Mouse (Mus musculus) lung, embryonic 16.5 days (tissue): ENCODE data around the gene Tom1l2. TPM values are rescaled to one million over a fixed set of nuclear protein-coding genes. Genes with fewer than 3 reads are reported as not detected.

Experiments used
- ATAC-seq: fragments of 200-750 bp; cut with Nextera tagmentation; 2 replicates; pipeline ENCODE4 v1.8.0; 2017; ENCODE audit warnings: low read depth, mild to moderate bottlenecking, moderate library complexity
- H3K27ac ChIP-seq: fragments of 300-500 bp; sonication (generic); 2 replicates; pipeline ENCODE4 v1.5.1; 2014; ENCODE audit warnings: mild to moderate bottlenecking, control low read depth, low read length
- H3K27me3 ChIP-seq: fragments of 300-500 bp; sonication (generic); 2 replicates; pipeline ENCODE4 v1.6.1; 2014; ENCODE audit warnings: low read depth, low read length, mixed read lengths; ENCODE audit not compliant: control insufficient read depth, insufficient read depth
- H3K36me3 ChIP-seq: fragments of 300-500 bp; sonication (generic); 2 replicates; pipeline ENCODE4 v1.6.1; 2014; ENCODE audit warnings: low read length; ENCODE audit not compliant: control insufficient read depth, insufficient read depth
- H3K4me1 ChIP-seq: fragments of 300-500 bp; sonication (generic); replicated peaks from 2 replicates; pipeline ENCODE4 v1.6.1; 2014; ENCODE audit warnings: low read length, mixed read lengths; ENCODE audit not compliant: control insufficient read depth, insufficient read depth
- H3K4me2 ChIP-seq: fragments of 300-500 bp; sonication (generic); 2 replicates; pipeline ENCODE4 v1.6.1; 2014; ENCODE audit warnings: low read depth, low read length, control low read depth
- H3K4me3 ChIP-seq: fragments of 300-500 bp; sonication (generic); 2 replicates; pipeline ENCODE4 v1.5.1; 2014; ENCODE audit warnings: mild to moderate bottlenecking, low read length, control low read depth
- H3K9ac ChIP-seq: fragments of 300-500 bp; sonication (generic); 2 replicates; pipeline ENCODE4 v1.6.1; 2014; ENCODE audit warnings: low read length, control low read depth
- H3K9me3 ChIP-seq: fragments of 300-500 bp; sonication (generic); 2 replicates; pipeline ENCODE4 v1.6.1; 2016; ENCODE audit warnings: low read length; ENCODE audit not compliant: control insufficient read depth
- WGBS: fragments of 180-500 bp; shearing (Covaris S2); extraction: QIAGEN DNeasy Blood & Tissue Kit; methylation state at CpG from one replicate; pipeline ENCODE4 v1.1.7; 2014; 5-methylcytosine and 5-hydroxymethylcytosine counted together
- polyA plus RNA-seq: library from polyadenylated mRNA; unstranded; fragments of >200 nt; fragmentation: Nextera tagmentation; extraction: Ambion mirVana; gene quantifications from 2 replicates; pipeline ENCODE4 v1.2.1, GENCODE M21; 2015

Tom1l2 gene
- polyA plus RNA-seq, 1 experiment from 2014 or later: 29.6 TPM

DNA sequence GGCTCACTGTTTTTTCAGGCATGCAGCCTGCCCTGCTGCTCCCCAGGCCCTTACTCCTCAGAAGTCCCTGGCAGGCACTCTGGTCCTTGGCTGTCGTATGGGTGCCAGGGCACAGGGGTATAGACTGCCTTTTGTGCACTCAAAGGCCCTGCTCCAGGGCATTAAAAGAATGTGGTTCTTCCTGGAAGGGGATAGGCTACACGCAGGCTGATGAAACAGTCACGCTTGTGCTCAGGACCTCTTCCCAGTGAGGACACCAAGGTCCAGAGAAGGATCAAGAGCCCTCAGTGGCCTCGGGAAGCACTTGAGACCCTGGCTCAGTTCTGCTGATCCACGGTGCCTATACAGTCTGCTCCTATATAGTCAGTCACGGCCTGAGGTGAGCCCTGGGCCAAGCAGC, 139.4 kb downstream of the Tom1l2 start:
- no peak for ATAC-seq

DNA sequence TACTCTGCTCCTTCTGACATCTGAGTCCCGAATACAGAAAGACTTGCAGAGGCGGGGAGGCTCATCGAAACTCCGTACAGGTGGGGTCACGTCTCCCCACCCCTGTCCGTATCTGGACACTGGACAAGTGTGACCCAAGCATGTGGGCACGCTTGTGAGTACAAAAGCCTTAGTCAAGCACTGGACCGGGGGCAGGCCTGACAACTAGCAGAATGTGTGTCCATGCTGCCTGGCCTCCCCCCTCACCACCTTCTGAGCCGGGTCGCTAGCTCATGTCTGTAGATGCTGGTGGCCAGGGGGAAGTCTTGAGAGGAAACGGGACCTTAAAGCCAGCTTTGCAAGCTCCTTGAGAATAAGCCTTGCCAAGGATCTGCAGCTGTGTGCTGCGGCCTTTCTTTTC, 140.9 kb downstream of the Tom1l2 start:
- H3K9me3 ChIP-seq: no peaks in the 10 kb centered on the region
- 49% methylated on average over 12 of the region's 12 CpGs for WGBS
- H3K27ac ChIP-seq: peak overlapping the region; percentile 71; the same call in 1 of the 2 replicates
- no peaks in the 10 kb centered on the region for H3K27me3 ChIP-seq
- H3K9ac ChIP-seq: no peak overlapping the region
- H3K36me3 ChIP-seq: no peaks in the 10 kb centered on the region
- H3K4me3 ChIP-seq: no peak overlapping the region
- no peak for ATAC-seq
- H3K4me2 ChIP-seq: no peak overlapping the region
- H3K4me1 ChIP-seq: peaks cover 58% of the 10 kb centered on the region

More for the DNA sequence above, 139.4 kb downstream of the Tom1l2 start:
- Histone ChIP-seq H3K4me2 (no peak overlapping the region), H3K9me3 (no peaks in the 10 kb centered on the region), H3K27me3 (no peaks in the 10 kb centered on the region), H3K36me3 (no peaks in the 10 kb centered on the region; the same call in 1 of the 2 replicates), H3K4me1 (peaks cover 49% of the 10 kb centered on the region), H3K9ac (peak overlapping the region; percentile 40), H3K27ac (peak overlapping the region; percentile 71), H3K4me3 (no peak overlapping the region)
- 53% methylated on average over 6 of the region's 6 CpGs for WGBS

DNA sequence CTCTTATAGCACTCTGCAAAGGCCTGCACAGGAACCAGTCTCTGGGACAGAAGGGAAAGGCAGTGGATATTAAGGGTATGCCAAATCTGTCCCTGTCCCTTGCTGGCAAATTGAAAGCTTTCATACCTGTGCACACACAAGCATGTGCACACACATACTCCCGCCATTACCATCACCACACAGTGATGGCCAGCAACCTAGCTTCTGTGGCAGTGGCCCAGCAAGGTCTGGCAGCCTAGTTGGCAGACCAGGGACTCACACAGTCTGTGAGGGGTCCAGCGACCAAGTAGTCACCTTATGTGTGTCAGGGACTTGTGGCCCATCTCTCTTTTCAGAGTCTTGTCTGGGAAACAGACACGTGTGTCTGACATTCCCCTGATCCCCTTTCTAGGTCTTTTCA, 141.6 kb downstream of the Tom1l2 start:
- Histone ChIP-seq H3K4me1 (peaks cover 64% of the 10 kb centered on the region), H3K4me2 (no peak overlapping the region), H3K36me3 (0 out of 2 replicates have a peak, but pooled peaks cover 2% of the 10 kb centered on the region), H3K9ac (no peak overlapping the region), H3K27me3 (no peaks in the 10 kb centered on the region), H3K27ac (peak overlapping the region; percentile 80; the same call in 1 of the 2 replicates), H3K4me3 (no peak overlapping the region), H3K9me3 (no peaks in the 10 kb centered on the region)
- 58% methylated on average over 3 of the region's 3 CpGs for WGBS
- ATAC-seq: no peak

DNA sequence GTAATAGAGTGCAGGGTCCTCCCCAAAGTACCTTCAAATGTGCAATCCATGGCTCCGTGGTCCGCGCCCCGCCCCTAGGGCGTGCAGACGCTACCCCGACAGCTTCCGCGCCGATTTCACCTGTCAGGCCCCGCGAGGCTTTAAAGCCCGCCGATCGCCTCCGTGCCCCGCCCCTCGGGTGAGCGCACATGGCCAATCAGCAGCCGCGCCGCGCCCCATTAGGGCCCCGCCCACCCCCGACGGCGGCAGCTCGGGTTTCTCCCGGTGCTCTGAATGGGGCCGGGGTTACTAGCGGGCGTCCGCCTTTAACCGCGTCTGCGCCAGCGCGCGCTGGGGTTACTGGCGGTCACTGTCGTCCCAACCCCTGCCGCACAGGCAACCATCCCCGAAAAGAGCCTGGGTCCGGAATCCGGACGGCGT, 142.4 kb downstream of the Tom1l2 start:
- no peaks in the 10 kb centered on the region for H3K9me3 ChIP-seq
- under 1% methylated on average over 42 of the region's 47 CpGs for WGBS
- peaks cover 73% of the 10 kb centered on the region for H3K4me1 ChIP-seq
- peak overlapping the region; percentile 68 for H3K4me2 ChIP-seq
- peaks cover 6% of the 10 kb centered on the region; the same call in 1 of the 2 replicates for H3K36me3 ChIP-seq
- ATAC-seq: peak; percentile 92
- peak overlapping the region; percentile 63 for H3K9ac ChIP-seq
- H3K27me3 ChIP-seq: no peaks in the 10 kb centered on the region
- H3K27ac ChIP-seq: peak overlapping the region; percentile 93
- H3K4me3 ChIP-seq: peak overlapping the region; percentile 54

DNA sequence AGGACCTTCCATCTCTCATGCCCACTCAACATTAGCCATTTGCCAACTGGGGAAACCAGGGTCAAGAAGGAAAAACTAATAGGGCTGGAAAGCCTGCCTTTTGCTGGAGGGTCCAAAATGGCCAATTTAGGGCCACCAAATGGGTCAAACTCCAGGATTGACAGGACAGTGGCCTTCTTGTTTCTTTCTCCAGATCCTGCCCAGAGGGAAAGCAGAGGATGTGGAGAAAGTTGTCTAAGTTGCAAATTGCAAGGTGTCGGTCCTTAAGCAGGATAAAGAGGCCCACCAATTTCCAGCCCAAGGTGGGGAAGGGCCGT, 142.8 kb downstream of the Tom1l2 start:
- Histone ChIP-seq H3K4me1 (peaks cover 74% of the 10 kb centered on the region), H3K36me3 (peaks cover 6% of the 10 kb centered on the region; the same call in 1 of the 2 replicates), H3K27ac (peak overlapping the region; percentile 93), H3K4me2 (peak overlapping the region; percentile 68), H3K9me3 (no peaks in the 10 kb centered on the region), H3K27me3 (no peaks in the 10 kb centered on the region), H3K9ac (peak overlapping the region; percentile 63), H3K4me3 (peak overlapping the region; percentile 54)
- WGBS: 3% methylated on average over 2 of the region's 2 CpGs
- no peak for ATAC-seq

DNA sequence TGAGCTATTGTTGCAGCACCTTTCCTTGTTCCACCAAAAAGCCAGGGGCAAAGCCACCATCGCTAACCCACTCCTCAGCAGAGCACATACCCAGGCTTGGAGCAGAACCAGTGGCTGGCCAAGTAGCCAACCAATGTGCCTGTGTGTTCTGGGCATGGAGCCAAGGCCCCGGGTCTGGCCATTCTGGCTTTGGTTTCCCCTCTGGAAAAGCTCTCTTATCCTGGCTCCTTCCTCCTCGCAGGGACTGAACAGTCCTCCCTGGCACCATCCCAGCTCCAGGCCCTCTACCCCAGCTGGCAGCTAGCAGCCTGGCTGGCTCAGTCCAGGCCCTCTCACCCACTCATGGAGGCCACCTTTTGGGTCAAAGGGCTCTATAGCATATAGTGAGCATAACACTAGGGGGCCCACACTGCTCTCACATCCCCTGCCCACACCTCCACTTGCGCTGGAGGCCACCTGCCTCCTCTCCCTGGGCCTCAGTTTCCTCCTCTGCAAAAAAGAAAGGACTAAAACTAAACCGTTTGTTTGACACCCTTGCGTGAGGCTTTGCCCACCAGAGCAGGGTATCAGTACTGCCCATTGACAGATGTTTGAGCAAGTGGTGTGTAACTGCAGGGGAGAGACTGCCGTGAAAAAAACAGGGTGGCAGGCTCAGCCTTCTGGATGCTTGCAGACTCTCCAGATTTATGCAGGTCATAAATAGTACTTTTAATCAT, 143.3 kb downstream of the Tom1l2 start:
- Histone ChIP-seq H3K9ac (peak overlapping the region; percentile 63), H3K4me1 (peaks cover 74% of the 10 kb centered on the region), H3K27ac (peak overlapping the region; percentile 93), H3K9me3 (no peaks in the 10 kb centered on the region), H3K4me2 (peak overlapping the region; percentile 68), H3K36me3 (peaks cover 10% of the 10 kb centered on the region; the same call in 1 of the 2 replicates), H3K27me3 (no peaks in the 10 kb centered on the region), H3K4me3 (peak overlapping the region; percentile 54)
- peak; percentile 66 for ATAC-seq
- WGBS: 20% methylated on average over 7 of the region's 7 CpGs

DNA sequence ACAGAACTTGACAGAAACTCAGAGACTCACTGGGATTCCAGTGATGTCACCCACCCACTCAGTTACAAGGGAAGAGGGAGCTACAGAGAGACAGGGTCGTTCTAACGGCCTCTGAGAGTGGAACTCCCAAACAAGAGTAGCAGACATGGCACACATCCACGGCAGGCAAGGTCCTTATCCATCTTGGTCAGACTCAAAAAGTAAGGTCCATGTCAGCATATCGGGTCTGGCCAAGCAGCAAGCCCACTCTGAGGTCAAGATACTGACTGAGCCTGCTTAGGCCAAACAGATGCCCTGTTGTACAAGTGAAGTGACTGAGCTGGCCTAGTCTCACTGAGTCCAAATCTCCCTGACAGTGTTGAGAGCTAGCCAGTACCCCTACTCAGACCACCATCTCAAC, 144.0 kb downstream of the Tom1l2 start:
- 18% methylated on average over 4 of the region's 4 CpGs for WGBS
- Histone ChIP-seq H3K36me3 (peaks cover 17% of the 10 kb centered on the region), H3K4me2 (peak overlapping the region; percentile 68), H3K9ac (peak overlapping the region; percentile 63), H3K9me3 (no peaks in the 10 kb centered on the region), H3K4me3 (peak overlapping the region; percentile 54), H3K4me1 (peaks cover 73% of the 10 kb centered on the region), H3K27ac (peak overlapping the region; percentile 93), H3K27me3 (no peaks in the 10 kb centered on the region)
- no peak for ATAC-seq

DNA sequence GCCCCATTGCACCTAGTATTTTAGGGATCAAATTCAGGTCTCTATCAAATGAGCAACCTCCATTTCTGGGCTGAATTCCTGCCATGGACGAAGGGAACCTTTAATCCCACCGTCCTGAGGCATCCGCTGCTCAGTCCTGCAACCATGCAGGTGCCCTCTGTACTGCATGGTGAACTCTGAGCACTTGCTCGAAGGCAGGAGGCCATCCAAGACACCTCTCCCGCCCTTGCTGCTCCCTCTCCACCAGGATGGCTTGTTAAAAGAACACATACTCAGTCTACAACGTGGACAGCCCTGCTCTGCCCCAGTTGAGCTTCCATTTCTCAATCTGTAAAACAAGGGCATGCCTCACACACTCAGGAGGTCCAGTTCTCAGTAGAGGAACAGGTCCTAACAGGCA, 144.5 kb downstream of the Tom1l2 start:
- Histone ChIP-seq H3K4me1 (peaks cover 68% of the 10 kb centered on the region), H3K4me2 (peak overlapping the region; percentile 68), H3K27me3 (no peaks in the 10 kb centered on the region), H3K4me3 (peak overlapping the region; percentile 54), H3K9me3 (no peaks in the 10 kb centered on the region), H3K36me3 (peaks cover 22% of the 10 kb centered on the region), H3K27ac (peak overlapping the region; percentile 93), H3K9ac (peak overlapping the region; percentile 63)
- WGBS: 46% methylated on average over 6 of the region's 6 CpGs
- no peak for ATAC-seq

DNA sequence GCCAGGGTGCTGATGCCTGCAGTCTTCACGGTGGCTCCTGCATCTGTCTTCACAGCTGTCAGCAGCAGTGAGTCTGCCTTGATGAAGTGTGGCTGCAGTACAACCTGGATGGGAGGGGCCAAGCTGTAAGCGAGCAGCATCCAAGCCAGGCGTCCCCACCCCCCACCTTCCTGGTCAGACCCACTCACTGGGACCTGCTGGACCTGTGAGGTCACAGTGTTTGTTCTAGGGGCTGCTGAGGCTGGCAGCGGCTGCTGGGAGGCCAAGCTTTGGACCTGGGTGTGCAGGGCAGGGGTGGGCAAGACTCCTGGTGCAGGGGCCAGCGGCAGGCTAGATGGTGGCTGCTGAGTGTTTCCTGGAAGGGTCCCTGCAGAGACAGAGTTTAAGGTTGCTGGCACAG, 146.5 kb downstream of the Tom1l2 start:
- no peak overlapping the region for H3K4me2 ChIP-seq
- 38% methylated on average over 5 of the region's 5 CpGs for WGBS

More for the DNA sequence above, 146.5 kb downstream of the Tom1l2 start:
- H3K4me3 ChIP-seq: no peak overlapping the region
- ATAC-seq: no peak
- H3K4me1 ChIP-seq: peaks cover 51% of the 10 kb centered on the region
- no peaks in the 10 kb centered on the region for H3K27me3 ChIP-seq
- 0 out of 2 replicates have a peak overlapping the region, but pooled peaks have one; percentile 8 for H3K27ac ChIP-seq
- H3K36me3 ChIP-seq: peaks cover 42% of the 10 kb centered on the region
- no peaks in the 10 kb centered on the region for H3K9me3 ChIP-seq
- no peak overlapping the region for H3K9ac ChIP-seq
